ENCODE assay signal across 27 mouse cellular contexts in genomic region chr14:32163203-32163888, GRCm38 (mm10). TPM values are rescaled to one million over a fixed set of nuclear protein-coding genes. Genes with fewer than 3 reads are reported as not detected.
DNase-seq lines count a peak whose midpoint lies in the region; ATAC-seq and TF ChIP-seq lines count a peak whose summit lies in the region.
"Had no signal": no experiment of that assay in that cellular context is flagged by ENCODE, and none has a peak within 500 bp of the region (broad histone marks: within the 10 kb centered on the region; RNA-seq: fewer than 3 reads in every experiment).

No protein-coding gene starts in this region.

- no peak overlapping the region for H3K9ac ChIP-seq in CH12.LX (ENCODE audit: insufficient read depth, low read depth)
- H3K9ac ChIP-seq in intestine, embryonic 14.5 days (ENCODE audit: low read length), result no peak overlapping the region
- 0 out of 2 replicates have a peak overlapping the region, but pooled peaks have one; percentile 1 for H3K9ac ChIP-seq in liver, embryonic 14.5 days (replicated peaks)
- H3K9ac ChIP-seq: embryonic facial prominence, embryonic 12.5 days; lung, embryonic 15.5 days; neural tube, embryonic 15.5 days had no signal

- TF ChIP-seq POLR2A in CH12.LX (IDR thresholded peaks at IDR 0.05; ENCODE audit: low read depth, low read length), result no peak

- H3K9me3 ChIP-seq in heart, embryonic 10.5 days, result no peaks in the 10 kb centered on the region
- H3K9me3 ChIP-seq in CH12.LX (replicated peaks; ENCODE audit: low read length), result peaks cover 4% of the 10 kb centered on the region
- H3K9me3 ChIP-seq in intestine, embryonic 14.5 days (ENCODE audit: control insufficient read depth, low read length), result no peaks in the 10 kb centered on the region
- H3K9me3 ChIP-seq in liver, embryonic 14.5 days (ENCODE audit: control insufficient read depth, low read length), result no peaks in the 10 kb centered on the region
- H3K9me3 ChIP-seq: embryonic facial prominence, embryonic 12.5 days; lung, embryonic 15.5 days; neural tube, embryonic 15.5 days had no signal

- peaks cover 66% of the 10 kb centered on the region for H3K79me2 ChIP-seq in CH12.LX (replicated peaks; ENCODE audit: control insufficient read depth, extremely low read depth, insufficient read depth, poor library complexity, severe bottlenecking)

- no peak overlapping the region for H3K4me2 ChIP-seq in CH12.LX (ENCODE audit: insufficient read depth, low read depth, poor library complexity, severe bottlenecking)
- no peak overlapping the region for H3K4me2 ChIP-seq in intestine, embryonic 14.5 days (ENCODE audit: low read length)
- peak overlapping the region; percentile 74 for H3K4me2 ChIP-seq in liver, embryonic 14.5 days (ENCODE audit: low read depth)
- H3K4me2 ChIP-seq: embryonic facial prominence, embryonic 12.5 days; lung, embryonic 15.5 days; neural tube, embryonic 15.5 days had no signal

- peak; percentile 35 for DNase-seq in heart, embryonic 10.5 days (ENCODE audit: low spot score)
- DNase-seq in heart, adult 18-20 months, result no peak
- no peak for DNase-seq in CH12.LX (ENCODE audit: extremely low read depth)
- DNase-seq in intestine, embryonic 14.5 days (ENCODE audit: low spot score), result no peak
- no peak for DNase-seq in liver, embryonic 14.5 days (ENCODE audit: low read depth in 3 of 3, low spot score in 3 of 3)
- no peak for DNase-seq in neural tube, embryonic 10.5 days (ENCODE audit: extremely low spot score, low spot score)
- DNase-seq in frontal cortex, postnatal 25 days (ENCODE audit: low spot score in 2 of 2), result no peak
- no peak for DNase-seq in lung, postnatal 4 days
- DNase-seq: adrenal gland, adult 2 months; cerebellum, adult 9-11 months; kidney, adult 8-10 months; kidney, postnatal 36 days; midbrain, embryonic 14.5 days; right cerebral cortex, postnatal 14 days had no signal

- 88% methylated on average over 11 of the region's 11 CpGs for WGBS in heart, embryonic 10.5 days
- WGBS in intestine, embryonic 14.5 days, result 87% methylated on average over 11 of the region's 11 CpGs
- 74% methylated on average over 11 of the region's 11 CpGs for WGBS in liver, embryonic 14.5 days (ENCODE audit: insufficient replicate concordance)

- no peak for TF ChIP-seq EP300 in CH12.LX (IDR thresholded peaks at IDR 0.05; ENCODE audit: low read length)
- TF ChIP-seq EP300 in liver, embryonic 14.5 days (IDR thresholded peaks at IDR 0.05; ENCODE audit: low read depth), result no peak

- TF ChIP-seq RAD21 in CH12.LX (IDR thresholded peaks at IDR 0.05; ENCODE audit: low read depth, low read length), result peak; percentile 4; the same call in 1 of the 2 replicates

- 0 out of 4 replicates have a peak, but pooled peaks of 1 of the 2 experiments have one; percentile 11 for TF ChIP-seq CTCF in CH12.LX (conservative IDR thresholded peaks at IDR 0.05 in 1 of 2, IDR thresholded peaks at IDR 0.05 in 1 of 2; ENCODE audit: low read depth in 2 of 2, low read length in 2 of 2)
- TF ChIP-seq CTCF in liver, embryonic 14.5 days (IDR thresholded peaks at IDR 0.05; ENCODE audit: low read depth), result no peak; the same call in 1 of the 2 replicates

- H3K4me3 ChIP-seq in heart, embryonic 10.5 days, result no peak overlapping the region
- no peak overlapping the region for H3K4me3 ChIP-seq in CH12.LX (replicated peaks in 1 of 3; ENCODE audit: low read depth in 2 of 3, low read length in 2 of 3, poor library complexity in 1 of 3)
- H3K4me3 ChIP-seq in intestine, embryonic 14.5 days (ENCODE audit: low read depth, low read length), result no peak overlapping the region
- H3K4me3 ChIP-seq in liver, embryonic 14.5 days (ENCODE audit: insufficient read depth in 1 of 2, low read depth in 2 of 2, low read length in 2 of 2), result no peak overlapping the region
- H3K4me3 ChIP-seq: embryonic facial prominence, embryonic 12.5 days; lung, embryonic 15.5 days; myocyte; neural tube, embryonic 15.5 days had no signal

- H3K27ac ChIP-seq in heart, embryonic 10.5 days, result no peak overlapping the region; the same call in 1 of the 2 replicates
- H3K27ac ChIP-seq in CH12.LX (ENCODE audit: insufficient read depth, low read depth), result no peak overlapping the region
- 0 out of 2 replicates have a peak overlapping the region, but pooled peaks have one; percentile 6 for H3K27ac ChIP-seq in intestine, embryonic 14.5 days (ENCODE audit: low read depth)
- peak overlapping the region; percentile 100 for H3K27ac ChIP-seq in liver, embryonic 14.5 days
- H3K27ac ChIP-seq: embryonic facial prominence, embryonic 12.5 days; hindbrain, postnatal 0 days; lung, embryonic 15.5 days; neural tube, embryonic 15.5 days had no signal

- peaks cover 47% of the 10 kb centered on the region for H3K4me1 ChIP-seq in heart, embryonic 10.5 days
- H3K4me1 ChIP-seq in CH12.LX (ENCODE audit: control insufficient read depth in 1 of 2, insufficient read depth in 2 of 2), result peaks cover 2 to 57% of the 10 kb centered on the region in 2 experiments; a peak in 2 of 4 replicates
- H3K4me1 ChIP-seq in intestine, embryonic 14.5 days (replicated peaks; ENCODE audit: control insufficient read depth, insufficient read depth, low read length), result peaks cover 20% of the 10 kb centered on the region
- H3K4me1 ChIP-seq in liver, embryonic 14.5 days (replicated peaks; ENCODE audit: control insufficient read depth in 2 of 2, insufficient read depth in 2 of 2, low read length in 1 of 2), result peaks cover 67 to 69% of the 10 kb centered on the region in 2 experiments

- in situ Hi-C loops in CH12.LX (cut with MboI; ENCODE audit: low pct_ligation_motif_present, low pct_unique_long_range_greater_than_20kb, low sequenced_read_pairs), result no loop called here

- no peaks in the 10 kb centered on the region for H3K36me3 ChIP-seq in heart, embryonic 10.5 days
- H3K36me3 ChIP-seq in CH12.LX (replicated peaks in 1 of 2; ENCODE audit: control insufficient read depth in 1 of 2, insufficient read depth in 1 of 2, low read length in 1 of 2), result peaks cover 0 to 9% of the 10 kb centered on the region in 2 experiments
- H3K36me3 ChIP-seq in intestine, embryonic 14.5 days (ENCODE audit: control insufficient read depth, insufficient read depth, low read length), result no peaks in the 10 kb centered on the region
- H3K36me3 ChIP-seq in liver, embryonic 14.5 days (replicated peaks; ENCODE audit: control insufficient read depth, insufficient read depth, low read depth), result peaks cover 10% of the 10 kb centered on the region
- H3K36me3 ChIP-seq: embryonic facial prominence, embryonic 12.5 days; lung, embryonic 15.5 days; neural tube, embryonic 15.5 days had no signal

- dilution Hi-C loops in CH12.LX (cut with MboI; ENCODE audit: extremely low pct_ligation_motif_present, extremely low pct_unique_long_range_greater_than_20kb, low sequenced_read_pairs), result no loop called here

- no peaks in the 10 kb centered on the region for H3K27me3 ChIP-seq in heart, embryonic 10.5 days (ENCODE audit: insufficient read depth, poor library complexity, severe bottlenecking)
- no peaks in the 10 kb centered on the region for H3K27me3 ChIP-seq in CH12.LX (replicated peaks)
- H3K27me3 ChIP-seq in intestine, embryonic 14.5 days (replicated peaks; ENCODE audit: control insufficient read depth, insufficient read depth, low read length), result no peaks in the 10 kb centered on the region
- H3K27me3 ChIP-seq in liver, embryonic 14.5 days (ENCODE audit: control insufficient read depth, insufficient read depth, low read length), result no peaks in the 10 kb centered on the region
- H3K27me3 ChIP-seq: embryonic facial prominence, embryonic 12.5 days; lung, embryonic 15.5 days; neural tube, embryonic 15.5 days had no signal

- no peak for ATAC-seq in intestine, embryonic 14.5 days (replicated peaks; ENCODE audit: low FRiP score, low TSS enrichment, low read depth)
- no peak for ATAC-seq in liver, embryonic 14.5 days (ENCODE audit: insufficient read depth)
- ATAC-seq: forebrain, embryonic 14.5 days; hindbrain, postnatal 0 days had no signal

RNA-seq across cellular contexts. Expression of gene Ncoa4, which starts 3.7 kb away (rescaled TPM):
- 102 and 112 TPM in 2 replicates for polyA plus RNA-seq in heart, embryonic 10.5 days (2016; fragmentation: Nextera tagmentation; extraction: Ambion mirVana)
- 100 to 1,000 TPM; 146 to 149 TPM for total RNA-seq in heart, adult 18-20 months (2021)
- total RNA-seq in CH12.LX (2012; rRNA removed), result 41.6 and 47.6 TPM in 2 replicates
- total RNA-seq in CH12.LX (2014; rRNA removed), result 102 and 109 TPM in 2 replicates
- polyA plus RNA-seq in CH12.LX (2012; ENCODE audit: insufficient read length, low read depth), result 59.3 and 63.9 TPM in 2 replicates
- polyA plus RNA-seq in intestine, embryonic 14.5 days (2014; fragmentation: Nextera tagmentation; extraction: Ambion mirVana), result 125 TPM in 2 replicates
- polyA plus RNA-seq in liver, embryonic 14.5 days (2012; rRNA removed), result 80.7 and 117 TPM in 2 replicates
- 353 and 363 TPM in 2 replicates for polyA plus RNA-seq in liver, embryonic 14.5 days (2014; fragmentation: Nextera tagmentation; extraction: Ambion mirVana)

RNA-seq across cellular contexts. Expression of gene Msmb, which starts 21.5 kb away (rescaled TPM):
- polyA plus RNA-seq in heart, embryonic 10.5 days (2016; fragmentation: Nextera tagmentation; extraction: Ambion mirVana), result not detected in 2 replicates
- total RNA-seq in heart, adult 18-20 months (2021), result not detected
- total RNA-seq in CH12.LX (2012; rRNA removed), result not detected in 2 replicates
- total RNA-seq in CH12.LX (2014; rRNA removed), result not detected in 2 replicates
- not detected in 2 replicates for polyA plus RNA-seq in CH12.LX (2012; ENCODE audit: insufficient read length, low read depth)
- not detected in 2 replicates for polyA plus RNA-seq in intestine, embryonic 14.5 days (2014; fragmentation: Nextera tagmentation; extraction: Ambion mirVana)
- 0.13 and 0.19 TPM in 2 replicates for polyA plus RNA-seq in liver, embryonic 14.5 days (2012; rRNA removed)
- polyA plus RNA-seq in liver, embryonic 14.5 days (2014; fragmentation: Nextera tagmentation; extraction: Ambion mirVana), result 0.33 and 0.38 TPM in 2 replicates
- total RNA-seq: adrenal gland, adult 2 months; gastrocnemius, postnatal 4 days; hematopoietic stem cell, adult 5-6 weeks; hindbrain, postnatal 0 days; layer of hippocampus, postnatal 14 days; megakaryocyte progenitor cell, adult 5-6 weeks had no signal
- polyA plus RNA-seq: adrenal gland, adult 2 months; embryonic facial prominence, embryonic 12.5 days; erythroblast, embryonic 14.5 days; forebrain, embryonic 14.5 days; heart, embryonic 14.5 days; hindbrain, postnatal 0 days; limb, embryonic 11.5 days; lung, embryonic 15.5 days; midbrain, embryonic 14.5 days; myocyte; neural tube, embryonic 15.5 days had no signal

RNA-seq across cellular contexts. Expression of gene Timm23, which starts 38.4 kb away (rescaled TPM):
- 370 and 414 TPM in 2 replicates for polyA plus RNA-seq in heart, embryonic 10.5 days (2016; fragmentation: Nextera tagmentation; extraction: Ambion mirVana)
- 100 to 1,000 TPM; 205 to 217 TPM for total RNA-seq in heart, adult 18-20 months (2021)
- total RNA-seq in CH12.LX (2012; rRNA removed), result 285 and 389 TPM in 2 replicates
- 496 and 558 TPM in 2 replicates for total RNA-seq in CH12.LX (2014; rRNA removed)
- 425 and 495 TPM in 2 replicates for polyA plus RNA-seq in CH12.LX (2012; ENCODE audit: insufficient read length, low read depth)
- polyA plus RNA-seq in intestine, embryonic 14.5 days (2014; fragmentation: Nextera tagmentation; extraction: Ambion mirVana), result 333 and 354 TPM in 2 replicates
- 75.8 and 90.5 TPM in 2 replicates for polyA plus RNA-seq in liver, embryonic 14.5 days (2012; rRNA removed)
- polyA plus RNA-seq in liver, embryonic 14.5 days (2014; fragmentation: Nextera tagmentation; extraction: Ambion mirVana), result 196 and 199 TPM in 2 replicates

RNA-seq across cellular contexts. Expression of gene Parg, which starts 38.4 kb away (rescaled TPM):
- 32.7 and 35.3 TPM in 2 replicates for polyA plus RNA-seq in heart, embryonic 10.5 days (2016; fragmentation: Nextera tagmentation; extraction: Ambion mirVana)
- 10 to 100 TPM; 17.0 to 18.5 TPM for total RNA-seq in heart, adult 18-20 months (2021)
- 36.3 and 39.9 TPM in 2 replicates for total RNA-seq in CH12.LX (2012; rRNA removed)
- total RNA-seq in CH12.LX (2014; rRNA removed), result 66.1 and 77.9 TPM in 2 replicates
- polyA plus RNA-seq in CH12.LX (2012; ENCODE audit: insufficient read length, low read depth), result 25.7 and 40.6 TPM in 2 replicates
- polyA plus RNA-seq in intestine, embryonic 14.5 days (2014; fragmentation: Nextera tagmentation; extraction: Ambion mirVana), result 43.8 and 45.5 TPM in 2 replicates
- polyA plus RNA-seq in liver, embryonic 14.5 days (2012; rRNA removed), result 4.4 and 6.0 TPM in 2 replicates
- 12.6 and 17.0 TPM in 2 replicates for polyA plus RNA-seq in liver, embryonic 14.5 days (2014; fragmentation: Nextera tagmentation; extraction: Ambion mirVana)

Comparison
In these comparisons a context has a peak if more than half of its experiments do, and no peak if none do; other contexts are left out.
1. H3K27ac ChIP-seq: peak in intestine, embryonic 14.5 days (single experiment) and liver, embryonic 14.5 days (single experiment); none in heart, embryonic 10.5 days (single experiment) and CH12.LX (single experiment).